Mouse (Mus musculus) C2C12 (cell line): ENCODE measurements around the gene Atp6v0a4.

Experiments used
- CEBPB ChIP-seq: IDR thresholded peaks from one replicate; pipeline ENCODE4 v1.6.1; 2011; ENCODE audit warnings: low read depth, mild to moderate bottlenecking, control low read depth, moderate library complexity
- CTCF ChIP-seq: IDR thresholded peaks from one replicate; pipeline ENCODE4 v1.5.1; 2011; ENCODE audit not compliant: control insufficient read depth, insufficient read depth, insufficient read length
- MYOD1 ChIP-seq: IDR thresholded peaks from one replicate; pipeline ENCODE4 v1.6.1; 2011; ENCODE audit warnings: low read depth; ENCODE audit not compliant: control insufficient read depth, insufficient read length
- MYOG ChIP-seq: IDR thresholded peaks from one replicate; pipeline ENCODE4 v1.6.1; 2011; ENCODE audit not compliant: control insufficient read depth, insufficient read length; ENCODE audit errors: extremely low read depth
- USF1 ChIP-seq: IDR thresholded peaks from one replicate; pipeline ENCODE4 v1.6.1; 2011; ENCODE audit warnings: low read depth, mild to moderate bottlenecking, control low read depth, moderate library complexity

GRCm38 (mm10) chr6:38121843-38122242 lies 2.5 kb downstream of the Atp6v0a4 start:
- TF ChIP-seq CTCF (no peak), MYOD1 (no peak), CEBPB (no peak), MYOG (no peak), USF1 (no peak)
